Mouse (Mus musculus) ES-Bruce4 (cell line): ENCODE results near the gene Med4. TPM values are rescaled to one million over a fixed set of nuclear protein-coding genes. Genes with fewer than 3 reads are reported as not detected.

ENCODE experiments used
- H3K27ac ChIP-seq: 2 replicates; pipeline ENCODE4 v1.5.1; 2012; ENCODE audit warnings: low read length, inconsistent platforms; ENCODE audit not compliant: insufficient read depth
- H3K27me3 ChIP-seq: 2 replicates; pipeline ENCODE4 v1.6.1; 2012; ENCODE audit warnings: mild to moderate bottlenecking, low read length, inconsistent platforms; ENCODE audit not compliant: control insufficient read depth, poor library complexity, insufficient read depth, severe bottlenecking
- H3K36me3 ChIP-seq: 2 replicates; pipeline ENCODE4 v1.6.1; 2012; ENCODE audit warnings: inconsistent platforms, mild to moderate bottlenecking, low read length, moderate library complexity; ENCODE audit not compliant: control insufficient read depth, poor library complexity, insufficient read depth, severe bottlenecking
- H3K4me1 ChIP-seq: one replicate; pipeline ENCODE4 v1.8.1; 2011; ENCODE audit warnings: low read length; ENCODE audit not compliant: control insufficient read depth, insufficient read depth
- H3K4me3 ChIP-seq: 2 replicates; pipeline ENCODE4 v1.5.1; 2011; ENCODE audit warnings: low read depth, mild to moderate bottlenecking, low read length
- H3K9ac ChIP-seq: 2 replicates; pipeline ENCODE4 v1.6.1; 2012; ENCODE audit warnings: low read depth, mild to moderate bottlenecking, inconsistent platforms; ENCODE audit not compliant: poor library complexity, severe bottlenecking
- H3K9me3 ChIP-seq: replicated peaks from 2 replicates; pipeline ENCODE4 v1.6.1; 2012; ENCODE audit warnings: mild to moderate bottlenecking, low read length, inconsistent platforms; ENCODE audit not compliant: control insufficient read depth, poor library complexity, insufficient read depth, severe bottlenecking
- CTCF ChIP-seq: IDR thresholded peaks from one replicate; pipeline ENCODE4 v1.8.1; 2011; ENCODE audit warnings: low read depth, low read length
- EP300 ChIP-seq: IDR thresholded peaks from 2 replicates; pipeline ENCODE4 v1.6.1; 2011; ENCODE audit warnings: low read depth, low read length; ENCODE audit not compliant: insufficient read depth
- POLR2A ChIP-seq: IDR thresholded peaks from one replicate; pipeline ENCODE4 v1.8.1; 2011; ENCODE audit warnings: low read length; ENCODE audit not compliant: insufficient read depth
- polyA plus RNA-seq: library from polyadenylated mRNA; stranded (reverse); fragments of >200 nt; gene quantifications from 2 replicates; pipeline ENCODE4 v1.2.4, GENCODE M21; 2011; ENCODE audit warnings: low read depth; ENCODE audit not compliant: missing spikeins, insufficient read depth, insufficient read length

The Med4 gene
- polyA plus RNA-seq, 1 experiment, result 63.0 TPM

GRCm38 (mm10) chr14:73494122-73494521, 15.7 kb upstream of the Med4 start:
- H3K27ac ChIP-seq, result no peak overlapping the region
- H3K4me1 ChIP-seq, result no peaks in the 10 kb centered on the region
- H3K36me3 ChIP-seq, result no peaks in the 10 kb centered on the region
- no peak for TF ChIP-seq CTCF
- TF ChIP-seq EP300, result no peak
- no peak for TF ChIP-seq POLR2A
- H3K9ac ChIP-seq, result no peak overlapping the region
- H3K9me3 ChIP-seq, result no peaks in the 10 kb centered on the region
- H3K27me3 ChIP-seq, result no peaks in the 10 kb centered on the region
- H3K4me3 ChIP-seq, result no peak overlapping the region

- H3K9me3 ChIP-seq, result no peaks in the 10 kb centered on the region
- H3K36me3 ChIP-seq, result no peaks in the 10 kb centered on the region
- no peaks in the 10 kb centered on the region for H3K27me3 ChIP-seq
- no peak overlapping the region for H3K4me3 ChIP-seq
- no peak for TF ChIP-seq EP300
- TF ChIP-seq POLR2A, result no peak
- TF ChIP-seq CTCF, result no peak
- H3K4me1 ChIP-seq, result no peaks in the 10 kb centered on the region
- H3K9ac ChIP-seq, result no peak overlapping the region
- H3K27ac ChIP-seq, result no peak overlapping the region
These were observed 14.1 kb upstream of the Med4 start for GRCm38 (mm10) chr14:73495753-73496152.

- no peak overlapping the region for H3K9ac ChIP-seq
- no peaks in the 10 kb centered on the region for H3K36me3 ChIP-seq
- no peak overlapping the region for H3K27ac ChIP-seq
- H3K27me3 ChIP-seq, result no peaks in the 10 kb centered on the region
- TF ChIP-seq EP300 (no peak), POLR2A (no peak), CTCF (no peak)
- no peaks in the 10 kb centered on the region for H3K4me1 ChIP-seq
- no peak overlapping the region for H3K4me3 ChIP-seq
- H3K9me3 ChIP-seq, result no peaks in the 10 kb centered on the region
These were observed 8.5 kb upstream of the Med4 start for GRCm38 (mm10) chr14:73501283-73501682.

GRCm38 (mm10) chr14:73501721-73502120, 8.1 kb upstream of the Med4 start:
- H3K4me3 ChIP-seq, result no peak overlapping the region
- no peaks in the 10 kb centered on the region for H3K9me3 ChIP-seq
- no peak overlapping the region for H3K27ac ChIP-seq
- no peaks in the 10 kb centered on the region for H3K36me3 ChIP-seq
- no peaks in the 10 kb centered on the region for H3K27me3 ChIP-seq
- no peak for TF ChIP-seq EP300
- no peak for TF ChIP-seq POLR2A
- H3K4me1 ChIP-seq, result no peaks in the 10 kb centered on the region
- no peak overlapping the region for H3K9ac ChIP-seq

- no peaks in the 10 kb centered on the region for H3K9me3 ChIP-seq
- TF ChIP-seq CTCF (no peak), POLR2A (no peak), EP300 (no peak)
- no peak overlapping the region for H3K9ac ChIP-seq
- H3K27ac ChIP-seq, result no peak overlapping the region
- no peaks in the 10 kb centered on the region for H3K4me1 ChIP-seq
- H3K27me3 ChIP-seq, result no peaks in the 10 kb centered on the region
- H3K36me3 ChIP-seq, result no peaks in the 10 kb centered on the region
- H3K4me3 ChIP-seq, result no peak overlapping the region
These were observed 7.1 kb upstream of the Med4 start for GRCm38 (mm10) chr14:73502591-73503184.

GRCm38 (mm10) chr14:73503237-73503933, 6.4 kb upstream of the Med4 start:
- Histone ChIP-seq H3K27ac (no peak overlapping the region), H3K9ac (no peak overlapping the region), H3K36me3 (no peaks in the 10 kb centered on the region), H3K4me1 (no peaks in the 10 kb centered on the region), H3K9me3 (no peaks in the 10 kb centered on the region), H3K27me3 (no peaks in the 10 kb centered on the region), H3K4me3 (no peak overlapping the region)
- TF ChIP-seq POLR2A (no peak), EP300 (no peak), CTCF (no peak)
